Mouse (Mus musculus): ENCODE results near the gene Rnf152.

DNA sequence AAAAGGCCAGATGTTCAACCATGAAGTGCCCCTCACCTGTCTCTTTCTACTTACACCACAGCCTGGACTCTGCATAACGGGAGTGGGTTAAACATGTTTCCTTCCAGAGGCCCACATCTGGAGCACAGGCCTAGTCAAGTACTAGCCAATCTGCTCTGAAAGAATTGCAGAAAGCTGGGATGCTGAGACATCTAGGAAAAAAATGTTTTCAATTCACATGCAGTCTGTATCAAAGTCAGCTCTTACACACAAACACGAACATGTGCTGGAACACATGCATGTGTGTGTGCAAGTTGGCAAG is 44.0 kb downstream of the Rnf152 start:
- TF ChIP-seq CTCF (IDR thresholded peaks at IDR 0.05; ENCODE audit: low read depth, low read length): no peak
- TF ChIP-seq POLR2A (IDR thresholded peaks at IDR 0.05; ENCODE audit: borderline replicate concordance, low read depth, low read length): no peak
